Mouse (Mus musculus) lung, adult 2 months (tissue): ENCODE data around the gene C5ar2. TPM values are rescaled to one million over a fixed set of nuclear protein-coding genes. Genes with fewer than 3 reads are reported as not detected.

ENCODE experiments used
- DNase-seq: peaks from one replicate; pipeline ENCODE4 v3.0.0; 2022
- H3K4me1 ChIP-seq: fragments of 200-500 bp; 2 replicates; pipeline ENCODE4 v1.6.1; 2011; ENCODE audit warnings: low read length; ENCODE audit not compliant: control insufficient read depth, insufficient read depth
- H3K4me3 ChIP-seq: fragments of 200-500 bp; replicated peaks from 2 replicates; pipeline ENCODE3; 2011; ENCODE audit warnings: low read depth, mild to moderate bottlenecking, control low read depth, low read length; ENCODE audit errors: extremely low read depth
- CTCF ChIP-seq: fragments of 200-500 bp; IDR thresholded peaks from 2 replicates; pipeline ENCODE4 v1.5.1; 2011; ENCODE audit warnings: mild to moderate bottlenecking, low read length, control low read depth; ENCODE audit not compliant: insufficient read depth
- POLR2A ChIP-seq: fragments of 200-500 bp; IDR thresholded peaks from 2 replicates; pipeline ENCODE4 v1.6.1; 2011; ENCODE audit warnings: low read depth, mild to moderate bottlenecking, control low read depth, low read length, borderline replicate concordance; ENCODE audit errors: extremely low read depth
- WGBS: fragments of 180-500 bp; shearing (Covaris S2); methylation state at CpG from one replicate; pipeline ENCODE4 v1.1.7; 2018; 5-methylcytosine and 5-hydroxymethylcytosine counted together
- polyA plus RNA-seq: library from polyadenylated mRNA; depleted of rRNA; stranded (reverse); fragments of >200 nt; gene quantifications from 2 replicates; pipeline ENCODE4 v1.2.3, GENCODE M21; 2012; rRNA removed

The C5ar2 gene
- 2.3 and 3.2 TPM in 2 replicates for polyA plus RNA-seq

- WGBS: 30% methylated on average over 5 of the region's 5 CpGs
- no peak for DNase-seq
These were observed at the start of gene C5ar2 for GRCm38 (mm10) chr7:16244067-16244466. Gene C5ar2, minus strand, starts transcription at chr7:16244154.

GRCm38 (mm10) chr7:16287791-16288190, 43.8 kb upstream of the C5ar2 start:
- no peaks in the 10 kb centered on the region for H3K4me1 ChIP-seq
- 71% methylated on average over 1 of the region's 1 CpGs for WGBS
- no peak for DNase-seq
- TF ChIP-seq POLR2A (no peak), CTCF (no peak)
- H3K4me3 ChIP-seq: no peak overlapping the region

More at GRCm38 (mm10) chr7:16244067-16244466, at the start of gene C5ar2:
- Histone ChIP-seq H3K4me1 (peaks cover 3% of the 10 kb centered on the region; the same call in 1 of the 2 replicates), H3K4me3 (no peak within 1 kb of the TSS)
- TF ChIP-seq CTCF: no peak
- 0 out of 2 replicates have a peak, but pooled peaks have one; percentile 14 for TF ChIP-seq POLR2A

- DNase-seq: no peak
- WGBS: 65% methylated on average over 2 of the region's 2 CpGs
- Histone ChIP-seq H3K4me3 (no peak overlapping the region), H3K4me1 (no peaks in the 10 kb centered on the region)
- TF ChIP-seq POLR2A (no peak), CTCF (no peak)
These were observed 43.1 kb upstream of the C5ar2 start for GRCm38 (mm10) chr7:16287016-16287415.

- TF ChIP-seq CTCF (no peak), POLR2A (peak; percentile 61; the same call in 1 of the 2 replicates)
- 1% methylated on average over 70 of the region's 70 CpGs for WGBS
- DNase-seq: peak; percentile 100
- H3K4me1 ChIP-seq: no peaks in the 10 kb centered on the region
- peak within 1 kb of the TSS; percentile 71 for H3K4me3 ChIP-seq
These were observed 42.3 kb upstream of the C5ar2 start, which contains the start of gene Ccdc9 for GRCm38 (mm10) chr7:16286026-16286961. Gene Ccdc9, minus strand, starts transcription at chr7:16286795.

GRCm38 (mm10) chr7:16285450-16286025, 41.6 kb upstream of the C5ar2 start:
- Histone ChIP-seq H3K4me3 (peak overlapping the region; percentile 71), H3K4me1 (no peaks in the 10 kb centered on the region)
- DNase-seq: peak; percentile 75
- TF ChIP-seq CTCF (no peak), POLR2A (no peak)
- 1% methylated on average over 14 of the region's 14 CpGs for WGBS

GRCm38 (mm10) chr7:16284904-16285303, 41.0 kb upstream of the C5ar2 start:
- H3K4me1 ChIP-seq: no peaks in the 10 kb centered on the region
- no peak for DNase-seq
- H3K4me3 ChIP-seq: no peak overlapping the region
- WGBS: 40% methylated on average over 9 of the region's 9 CpGs
- TF ChIP-seq CTCF (no peak), POLR2A (no peak)

GRCm38 (mm10) chr7:16284001-16284400, 40.0 kb upstream of the C5ar2 start:
- TF ChIP-seq POLR2A (no peak), CTCF (no peak)
- no peak overlapping the region for H3K4me3 ChIP-seq
- 89% methylated on average over 8 of the region's 8 CpGs for WGBS

GRCm38 (mm10) chr7:16282334-16282733, 38.4 kb upstream of the C5ar2 start:
- Histone ChIP-seq H3K4me1 (no peaks in the 10 kb centered on the region), H3K4me3 (no peak overlapping the region)
- no peak for DNase-seq
- TF ChIP-seq CTCF (no peak), POLR2A (no peak)
- WGBS: 88% methylated on average over 13 of the region's 13 CpGs

More at GRCm38 (mm10) chr7:16284001-16284400, 40.0 kb upstream of the C5ar2 start:
- DNase-seq: no peak
- H3K4me1 ChIP-seq: no peaks in the 10 kb centered on the region

- 82% methylated on average over 11 of the region's 11 CpGs for WGBS
- TF ChIP-seq CTCF (no peak), POLR2A (no peak)
- H3K4me1 ChIP-seq: no peaks in the 10 kb centered on the region
- no peak overlapping the region for H3K4me3 ChIP-seq
- no peak for DNase-seq
These were observed 36.8 kb upstream of the C5ar2 start for GRCm38 (mm10) chr7:16280721-16281120.
